ENCODE assay signal across 8 mouse cellular contexts in genomic region chr17:63849566-63849965, GRCm38 (mm10). TPM values are rescaled to one million over a fixed set of nuclear protein-coding genes. Genes with fewer than 3 reads are reported as not detected.
A peak's percentile ranks its signal among the peaks of the same experiment; 100 is the strongest.
DNase-seq lines count a peak whose midpoint lies in the region; ATAC-seq lines count a peak whose summit lies in the region.

No protein-coding gene starts in this region.

- ATAC-seq in hindbrain, embryonic 11.5 days (ENCODE audit: low FRiP score) = peak; percentile 100

- H3K4me1 ChIP-seq in hindbrain, embryonic 11.5 days (replicated peaks; ENCODE audit: control insufficient read depth, insufficient read depth, low read length) = no peaks in the 10 kb centered on the region

- DNase-seq in Muller cell, postnatal 12 days (ENCODE audit: inconsistent ontology term) = peak; percentile 84
- peak; percentile 90 for DNase-seq in cerebellum, adult 9-11 months
- DNase-seq in frontal cortex, adult 2 months (ENCODE audit: extremely low spot score in 1 of 2, low spot score in 1 of 2) = peak; percentile 78 to 83
- DNase-seq in hindbrain, embryonic 11.5 days (ENCODE audit: low spot score) = peak; percentile 89
- DNase-seq in layer of hippocampus, postnatal 14 days (ENCODE audit: low spot score in 2 of 2) = peak; percentile 73 to 82
- DNase-seq in lung, postnatal 10 days = peak; percentile 95
- peak; percentile 60 for DNase-seq in retina, adult 2 months (ENCODE audit: low read depth, low spot score)
- peak; percentile 73 to 88 for DNase-seq in urinary bladder, adult 18-20 months (ENCODE audit: low spot score in 2 of 2)

- no peaks in the 10 kb centered on the region for H3K36me3 ChIP-seq in hindbrain, embryonic 11.5 days (ENCODE audit: control insufficient read depth, insufficient read depth, low read length)

- no peak overlapping the region; the same call in 1 of the 2 replicates for H3K27ac ChIP-seq in hindbrain, embryonic 11.5 days (ENCODE audit: low read depth, low read length)

- peak overlapping the region; percentile 44 for H3K4me2 ChIP-seq in hindbrain, embryonic 11.5 days (replicated peaks; ENCODE audit: low read depth, low read length)

- H3K27me3 ChIP-seq in hindbrain, embryonic 11.5 days (ENCODE audit: control insufficient read depth, insufficient read depth, low read length) = no peaks in the 10 kb centered on the region

- H3K9ac ChIP-seq in hindbrain, embryonic 11.5 days (ENCODE audit: low read depth, low read length) = peak overlapping the region; percentile 90

- H3K9me3 ChIP-seq in hindbrain, embryonic 11.5 days (ENCODE audit: control insufficient read depth, low read length) = no peaks in the 10 kb centered on the region

- peak overlapping the region; percentile 72 for H3K4me3 ChIP-seq in hindbrain, embryonic 11.5 days (ENCODE audit: low read depth, low read length)

- WGBS in hindbrain, embryonic 11.5 days = 1% methylated on average over 22 of the region's 22 CpGs

RNA-seq across cellular contexts. Expression of gene Fer, which starts 13.3 kb away (rescaled TPM):
- polyA plus RNA-seq in frontal cortex, adult 2 months (2012; rRNA removed) = 9.4 and 10.2 TPM in 2 replicates
- 34.2 and 37.6 TPM in 2 replicates for polyA plus RNA-seq in hindbrain, embryonic 11.5 days (2014; fragmentation: Nextera tagmentation; extraction: Ambion mirVana)
- total RNA-seq in layer of hippocampus, postnatal 14 days (2021) = 10 to 100 TPM; 32.5 to 33.0 TPM

RNA-seq across cellular contexts. Expression of gene A930002H24Rik, which starts 14.0 kb away (rescaled TPM):
- polyA plus RNA-seq in frontal cortex, adult 2 months (2012; rRNA removed) = 0.78 and 0.90 TPM in 2 replicates
- 2.3 and 5.6 TPM in 2 replicates for polyA plus RNA-seq in hindbrain, embryonic 11.5 days (2014; fragmentation: Nextera tagmentation; extraction: Ambion mirVana)
- total RNA-seq in layer of hippocampus, postnatal 14 days (2021) = not detected
